Comparison of ENCODE assay signal across 17 mouse cellular contexts in genomic region chr6:81388484-81388883, GRCm38 (mm10).
"Had no signal": no experiment of that assay in that cellular context is flagged by ENCODE, and none has a peak within 500 bp of the region (broad histone marks: within the 10 kb centered on the region; RNA-seq: fewer than 3 reads in every experiment).

No protein-coding gene starts in this region.

- DNase-seq: kidney, postnatal 25 days; layer of hippocampus, adult 9-11 months; liver; lung, adult 18-20 months; lung, postnatal 14 days; thymus, adult 2 months; thymus, postnatal 14 days; thymus, postnatal 4 days had no signal

- H3K27ac ChIP-seq: kidney, postnatal 0 days; layer of hippocampus, adult 2 months; limb, embryonic 10.5 days; limb, embryonic 13.5 days; liver, embryonic 12.5 days; liver, embryonic 15.5 days; macrophage; midbrain, embryonic 12.5 days had no signal

- H3K9ac ChIP-seq: limb, embryonic 13.5 days; liver, embryonic 12.5 days; liver, embryonic 15.5 days; midbrain, embryonic 12.5 days had no signal

- H3K4me1 ChIP-seq: limb, embryonic 10.5 days; limb, embryonic 13.5 days; liver, embryonic 12.5 days; liver, embryonic 15.5 days; midbrain, embryonic 12.5 days had no signal

- H3K9me3 ChIP-seq: limb, embryonic 10.5 days; limb, embryonic 13.5 days; liver, embryonic 12.5 days; liver, embryonic 15.5 days; midbrain, embryonic 12.5 days had no signal

- H3K36me3 ChIP-seq: limb, embryonic 10.5 days; limb, embryonic 13.5 days; liver, embryonic 12.5 days; liver, embryonic 15.5 days; midbrain, embryonic 12.5 days had no signal

- ATAC-seq: liver, embryonic 12.5 days; midbrain, embryonic 16.5 days had no signal

- H3K27me3 ChIP-seq: limb, embryonic 13.5 days; liver, embryonic 12.5 days; liver, embryonic 15.5 days; midbrain, embryonic 12.5 days had no signal

- H3K4me3 ChIP-seq: layer of hippocampus, adult 2 months; limb, embryonic 10.5 days; limb, embryonic 13.5 days; liver, embryonic 12.5 days; liver, embryonic 15.5 days; midbrain, embryonic 12.5 days had no signal

- H3K4me2 ChIP-seq: limb, embryonic 13.5 days; liver, embryonic 12.5 days; liver, embryonic 15.5 days; midbrain, embryonic 12.5 days had no signal
